Mouse (Mus musculus) kidney, postnatal 0 days (tissue): ENCODE data around the gene Fyn. TPM values are rescaled to one million over a fixed set of nuclear protein-coding genes. Genes with fewer than 3 reads are reported as not detected.

Source experiments
- ATAC-seq: fragments of 200-750 bp; cut with Nextera tagmentation; replicated peaks from 2 replicates; pipeline ENCODE4 v1.8.0; 2017; ENCODE audit warnings: low read depth, moderate number of reproducible peaks, moderate TSS enrichment, moderate library complexity; ENCODE audit not compliant: low FRiP score
- DNase-seq: peaks from one replicate; pipeline ENCODE4 v3.0.0-alpha.2; 2016; ENCODE audit warnings: low spot score
- H3K27ac ChIP-seq: fragments of 300-500 bp; sonication (generic); 2 replicates; pipeline ENCODE4 v1.5.1; 2014; ENCODE audit warnings: mild to moderate bottlenecking
- H3K27me3 ChIP-seq: fragments of 300-500 bp; sonication (generic); 2 replicates; pipeline ENCODE4 v1.6.1; 2014; ENCODE audit warnings: low read length, mixed read lengths; ENCODE audit not compliant: insufficient read depth
- H3K36me3 ChIP-seq: fragments of 300-500 bp; sonication (generic); 2 replicates; pipeline ENCODE4 v1.6.1; 2014; ENCODE audit warnings: low read length, mixed read lengths; ENCODE audit not compliant: insufficient read depth
- H3K4me1 ChIP-seq: fragments of 300-500 bp; sonication (generic); replicated peaks from 2 replicates; pipeline ENCODE4 v1.6.1; 2014; ENCODE audit warnings: antibody characterized with exemption, low read length, mixed read lengths; ENCODE audit not compliant: insufficient read depth
- H3K4me2 ChIP-seq: fragments of 300-500 bp; sonication (generic); 2 replicates; pipeline ENCODE4 v1.6.1; 2014; ENCODE audit warnings: mild to moderate bottlenecking, low read length, moderate library complexity, mixed read lengths
- H3K4me3 ChIP-seq: fragments of 300-500 bp; sonication (generic); replicated peaks from 2 replicates; pipeline ENCODE4 v1.5.1; 2014; ENCODE audit warnings: low read depth, low read length
- H3K9ac ChIP-seq: fragments of 300-500 bp; sonication (generic); 2 replicates; pipeline ENCODE4 v1.6.1; 2014; ENCODE audit warnings: low read depth, low read length
- H3K9me3 ChIP-seq: fragments of 300-500 bp; sonication (generic); replicated peaks from 2 replicates; pipeline ENCODE4 v1.6.1; 2016; ENCODE audit warnings: low read length, inconsistent platforms, mixed read lengths
- CTCF ChIP-seq: IDR thresholded peaks from 2 replicates; pipeline ENCODE4 v1.5.1; 2016; ENCODE audit warnings: antibody characterized with exemption, low read depth, mild to moderate bottlenecking, moderate library complexity
- WGBS: fragments of 180-500 bp; shearing (Covaris S2); extraction: QIAGEN DNeasy Blood & Tissue Kit; methylation state at CpG from one replicate; pipeline ENCODE4 v1.1.7; 2014; 5-methylcytosine and 5-hydroxymethylcytosine counted together
- polyA plus RNA-seq: library from polyadenylated mRNA; unstranded; fragments of >200 nt; fragmentation: Nextera tagmentation; extraction: Ambion mirVana; gene quantifications from 2 replicates; pipeline ENCODE4 v1.2.1, GENCODE M21; 2015

The Fyn gene
- 23.7 and 27.8 TPM in 2 replicates for polyA plus RNA-seq

GRCm38 (mm10) chr10:39368572-39369135, at the start of gene Fyn:
Gene Fyn, plus strand, starts transcription at chr10:39368855.
- peak within 1 kb of the TSS; percentile 92 for H3K4me3 ChIP-seq
- H3K36me3 ChIP-seq, result no peaks in the 10 kb centered on the region
- H3K27ac ChIP-seq, result peak within 1 kb of the TSS; percentile 85
- ATAC-seq, result no peak
- no peaks in the 10 kb centered on the region for H3K9me3 ChIP-seq
- H3K9ac ChIP-seq, result peak within 1 kb of the TSS; percentile 81
- no peaks in the 10 kb centered on the region for H3K27me3 ChIP-seq
- 39% methylated on average over 8 of the region's 8 CpGs for WGBS
- DNase-seq, result peak; percentile 15
- peak within 1 kb of the TSS; percentile 95 for H3K4me2 ChIP-seq
- TF ChIP-seq CTCF, result no peak
- H3K4me1 ChIP-seq, result peaks cover 5% of the 10 kb centered on the region; the same call in 1 of the 2 replicates

DNA sequence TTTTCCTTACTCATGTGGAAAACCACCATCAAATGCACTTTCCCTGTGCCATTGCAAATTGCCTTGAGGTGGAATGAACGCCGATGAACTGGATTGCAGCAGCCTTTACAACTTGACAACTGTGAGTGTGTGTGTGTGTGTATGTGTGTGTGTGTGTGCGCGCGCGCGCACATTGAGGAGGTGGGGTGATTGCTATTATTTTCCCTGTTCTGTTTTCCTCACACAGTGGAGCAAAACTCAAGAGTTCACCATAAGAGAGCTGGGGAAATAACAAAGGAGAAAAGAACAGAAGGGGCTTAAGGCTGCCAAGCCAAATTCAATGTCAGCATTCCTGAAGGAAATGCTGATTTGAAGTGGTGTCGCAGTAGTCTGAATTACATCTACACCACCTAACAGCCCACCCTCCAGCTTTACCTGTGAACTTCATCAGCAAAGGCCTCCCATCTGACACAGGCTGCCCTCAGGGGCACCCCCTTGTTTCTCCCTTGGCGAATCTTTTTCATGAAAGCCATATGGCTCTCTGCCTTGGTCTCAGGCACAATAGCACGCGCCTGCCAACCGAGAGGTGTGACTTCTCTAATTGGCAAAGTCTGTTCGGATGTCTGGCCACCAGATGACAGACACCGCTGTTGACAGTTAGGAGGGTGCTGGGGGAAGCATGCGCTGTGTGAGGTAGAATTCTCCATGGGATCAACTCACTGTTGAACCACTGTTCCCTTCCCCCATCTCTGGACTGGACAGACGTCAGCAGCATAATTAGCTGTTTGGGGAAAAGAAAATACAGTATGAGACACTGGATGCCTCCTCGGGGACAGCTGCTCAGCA, 47.6 kb upstream of the Fyn start:
- H3K27ac ChIP-seq, result no peak overlapping the region
- ATAC-seq, result no peak
- no peaks in the 10 kb centered on the region for H3K36me3 ChIP-seq
- DNase-seq, result no peak
- H3K4me1 ChIP-seq, result no peaks in the 10 kb centered on the region
- no peak for TF ChIP-seq CTCF
- H3K4me3 ChIP-seq, result no peak overlapping the region
- WGBS, result 47% methylated on average over 17 of the region's 17 CpGs
- H3K4me2 ChIP-seq, result no peak overlapping the region
- H3K27me3 ChIP-seq, result no peaks in the 10 kb centered on the region
- H3K9ac ChIP-seq, result no peak overlapping the region
- no peaks in the 10 kb centered on the region for H3K9me3 ChIP-seq

- no peak overlapping the region for H3K4me2 ChIP-seq
- no peak overlapping the region for H3K27ac ChIP-seq
- no peak for DNase-seq
Measured at GRCm38 (mm10) chr10:39321623-39321985, 47.1 kb upstream of the Fyn start.

DNA sequence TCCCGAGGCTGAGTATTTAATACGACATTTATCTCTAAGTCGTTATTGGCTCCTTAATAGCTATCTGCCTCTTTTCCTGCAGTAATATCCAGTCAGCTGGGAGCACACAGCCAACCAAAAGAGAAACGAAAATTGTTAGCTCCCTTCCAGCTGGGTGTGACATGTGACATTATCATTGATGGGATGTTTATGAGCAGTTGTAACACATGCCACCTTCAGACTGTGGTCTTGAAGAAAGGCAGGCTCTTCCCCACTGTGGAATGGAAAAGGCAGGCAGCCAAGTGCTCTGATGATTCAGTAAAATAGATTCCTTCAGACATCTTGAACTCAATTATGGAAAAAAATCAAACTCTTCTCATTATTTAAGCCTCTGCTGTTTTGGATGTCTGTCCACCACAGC, 46.5 kb upstream of the Fyn start:
- Histone ChIP-seq H3K4me1 (no peaks in the 10 kb centered on the region), H3K9me3 (no peaks in the 10 kb centered on the region), H3K4me2 (no peak overlapping the region), H3K36me3 (no peaks in the 10 kb centered on the region), H3K27me3 (no peaks in the 10 kb centered on the region), H3K4me3 (no peak overlapping the region), H3K9ac (no peak overlapping the region), H3K27ac (no peak overlapping the region)
- TF ChIP-seq CTCF, result no peak
- no peak for ATAC-seq
- 70% methylated on average over 4 of the region's 4 CpGs for WGBS
- no peak for DNase-seq

More at GRCm38 (mm10) chr10:39321623-39321985, 47.1 kb upstream of the Fyn start:
- no peak for TF ChIP-seq CTCF
- WGBS, result 46% methylated on average over 9 of the region's 9 CpGs
- Histone ChIP-seq H3K9ac (no peak overlapping the region), H3K36me3 (no peaks in the 10 kb centered on the region), H3K4me1 (no peaks in the 10 kb centered on the region), H3K4me3 (no peak overlapping the region), H3K27me3 (no peaks in the 10 kb centered on the region), H3K9me3 (no peaks in the 10 kb centered on the region)
- no peak for ATAC-seq

- no peak for DNase-seq
- H3K27me3 ChIP-seq, result no peaks in the 10 kb centered on the region
- no peak overlapping the region for H3K27ac ChIP-seq
- no peaks in the 10 kb centered on the region for H3K36me3 ChIP-seq
- ATAC-seq, result no peak
- 77% methylated on average over 2 of the region's 2 CpGs for WGBS
- no peak overlapping the region for H3K4me2 ChIP-seq
- no peaks in the 10 kb centered on the region for H3K9me3 ChIP-seq
- no peaks in the 10 kb centered on the region for H3K4me1 ChIP-seq
- no peak for TF ChIP-seq CTCF
- H3K9ac ChIP-seq, result no peak overlapping the region
- no peak overlapping the region for H3K4me3 ChIP-seq
Measured at GRCm38 (mm10) chr10:39324291-39324690, 44.4 kb upstream of the Fyn start.

DNA sequence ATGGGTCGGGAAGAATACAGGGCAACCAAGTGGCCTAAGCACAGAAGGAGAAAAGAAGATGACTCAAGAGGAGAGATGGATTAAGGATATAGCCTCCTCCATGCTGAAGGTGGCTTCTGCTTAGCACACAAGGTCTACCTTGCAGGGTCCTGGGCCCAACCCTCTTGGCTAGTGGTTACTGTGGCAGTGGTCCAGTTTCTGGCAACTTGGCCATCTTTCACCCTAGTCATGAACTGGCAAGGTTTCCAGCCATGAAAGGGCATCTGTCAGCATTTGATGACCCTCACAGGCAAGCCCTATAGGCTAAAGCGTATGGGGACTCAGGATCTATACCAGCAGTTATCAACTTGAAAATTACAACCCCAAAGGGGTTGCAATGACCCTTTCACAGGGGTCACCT, 40.0 kb upstream of the Fyn start:
- DNase-seq, result no peak
- Histone ChIP-seq H3K36me3 (no peaks in the 10 kb centered on the region), H3K9me3 (no peaks in the 10 kb centered on the region), H3K27ac (no peak overlapping the region), H3K27me3 (no peaks in the 10 kb centered on the region), H3K4me1 (no peaks in the 10 kb centered on the region), H3K4me3 (no peak overlapping the region), H3K9ac (no peak overlapping the region), H3K4me2 (no peak overlapping the region)
- TF ChIP-seq CTCF, result no peak
- no peak for ATAC-seq
- 97% methylated on average over 2 of the region's 2 CpGs for WGBS
